Mouse (Mus musculus) MEL (cell line): ENCODE data around the gene 1190005I06Rik.

Experiments
- HCFC1 ChIP-seq: IDR thresholded peaks from 2 replicates; pipeline ENCODE4 v1.6.1; 2012; ENCODE audit warnings: low read depth, mild to moderate bottlenecking, inconsistent platforms, low read length, improper control_type of control experiment, moderate library complexity
- NELFE ChIP-seq: IDR thresholded peaks from 2 replicates; pipeline ENCODE4 v1.6.1; 2011; ENCODE audit warnings: low read depth, low read length, improper control_type of control experiment
- POLR2A ChIP-seq, 2 experiments: IDR thresholded peaks; 2 replicates each; pipeline ENCODE4 v1.6.1; 2011 to 2012; ENCODE audit warnings: low read length in 2 of 2, mild to moderate bottlenecking in 2 of 2, control low read depth in 1 of 2, improper control_type of control experiment in 1 of 2, low read depth in 1 of 2, moderate library complexity in 1 of 2; ENCODE audit not compliant: control insufficient read depth in 1 of 2, insufficient read depth in 1 of 2, poor library complexity in 1 of 2
- UBTF ChIP-seq: IDR thresholded peaks from 2 replicates; pipeline ENCODE4 v1.6.1; 2012; ENCODE audit warnings: low read depth, mild to moderate bottlenecking, inconsistent platforms, low read length, improper control_type of control experiment, moderate library complexity, borderline replicate concordance; ENCODE audit not compliant: insufficient read depth

GRCm38 (mm10) chr8:120630031-120630430 is 17.4 kb downstream of the 1190005I06Rik start:
- TF ChIP-seq HCFC1 (no peak), POLR2A (IDR thresholded peaks at IDR 0.05; ENCODE audit: control insufficient read depth in 1 of 2, insufficient read depth in 1 of 2, low read depth in 1 of 2, low read length in 2 of 2, poor library complexity in 1 of 2) (no peak), UBTF (no peak), NELFE (no peak)
